In genomic region chr17:79135826-79136225, GRCm38 (mm10) we compare ENCODE assay signal across 14 mouse cellular contexts.
A peak's percentile ranks its signal among the peaks of the same experiment; 100 is the strongest.
DNase-seq lines count a peak whose midpoint lies in the region.
"Had no signal": no experiment of that assay in that cellular context is flagged by ENCODE, and none has a peak within 500 bp of the region (broad histone marks: within the 10 kb centered on the region; RNA-seq: fewer than 3 reads in every experiment).

No protein-coding gene starts in this region.

- intact Hi-C loops in left cerebral cortex, postnatal 4 days (cut with DNase I) = no loop called here

- peak; percentile 14 to 24 for DNase-seq in cerebellum, postnatal 14 days
- DNase-seq in cerebellum, adult 9-10 months = no peak
- DNase-seq in left cerebral cortex, postnatal 4 days = peak; percentile 14
- DNase-seq in left cerebral cortex, adult 8-10 months (ENCODE audit: low spot score in 2 of 2) = no peak
- DNase-seq in kidney, adult 18-20 months = peak; percentile 24
- DNase-seq in kidney, postnatal 36 days = peak; percentile 21 to 31
- DNase-seq in adipocyte (ENCODE audit: low spot score) = no peak
- no peak for DNase-seq in adrenal gland, adult 18-20 months (ENCODE audit: low spot score in 2 of 2)
- DNase-seq: adrenal gland, adult 8-10 months; forebrain, postnatal 0 days; gastrocnemius, postnatal 36 days; liver; liver, postnatal 0 days; right cerebral cortex, adult 18-20 months had no signal

Comparison
In these comparisons a context has a peak if more than half of its experiments do, and no peak if none do; other contexts are left out.
1. DNase-seq: peak in cerebellum, postnatal 14 days (2 of 2), left cerebral cortex, postnatal 4 days (single experiment), kidney, adult 18-20 months (single experiment) and kidney, postnatal 36 days (2 of 2); none in cerebellum, adult 9-10 months (single experiment), left cerebral cortex, adult 8-10 months (0 of 2), adipocyte (single experiment) and adrenal gland, adult 18-20 months (0 of 2).